Mouse (Mus musculus) heart, postnatal 0 days (tissue): ENCODE data around the gene Ube2l6. TPM values are rescaled to one million over a fixed set of nuclear protein-coding genes. Genes with fewer than 3 reads are reported as not detected.

Experiments used
- ATAC-seq: fragments of 200-750 bp; cut with Nextera tagmentation; 2 replicates; pipeline ENCODE4 v1.8.0; 2017; ENCODE audit warnings: low read depth, moderate number of reproducible peaks, moderate library complexity; ENCODE audit not compliant: insufficient read depth
- DNase-seq: peaks from one replicate; pipeline ENCODE4 v3.0.0-alpha.2; 2016; ENCODE audit warnings: low spot score
- H3K27ac ChIP-seq: fragments of 300-500 bp; sonication (generic); 2 replicates; pipeline ENCODE4 v1.5.1; 2014; ENCODE audit warnings: low read depth, mild to moderate bottlenecking
- H3K27me3 ChIP-seq: fragments of 300-500 bp; sonication (generic); 2 replicates; pipeline ENCODE4 v1.6.1; 2014; ENCODE audit warnings: low read length, mixed read lengths; ENCODE audit not compliant: control insufficient read depth, insufficient read depth
- H3K36me3 ChIP-seq: fragments of 300-500 bp; sonication (generic); replicated peaks from 2 replicates; pipeline ENCODE4 v1.6.1; 2014; ENCODE audit warnings: low read length, mixed read lengths; ENCODE audit not compliant: control insufficient read depth, insufficient read depth
- H3K4me1 ChIP-seq: fragments of 300-500 bp; sonication (generic); 2 replicates; pipeline ENCODE4 v1.6.1; 2014; ENCODE audit warnings: antibody characterized with exemption; ENCODE audit not compliant: control insufficient read depth, insufficient read depth
- H3K4me2 ChIP-seq: fragments of 300-500 bp; sonication (generic); 2 replicates; pipeline ENCODE4 v1.6.1; 2014; ENCODE audit warnings: low read depth, mild to moderate bottlenecking, low read length, moderate library complexity
- H3K4me3 ChIP-seq: fragments of 300-500 bp; sonication (generic); 2 replicates; pipeline ENCODE4 v1.5.1; 2014; ENCODE audit warnings: low read depth, low read length
- H3K9ac ChIP-seq: fragments of 300-500 bp; sonication (generic); replicated peaks from 2 replicates; pipeline ENCODE4 v1.6.1; 2014; ENCODE audit warnings: low read depth, low read length, mixed read lengths
- H3K9me3 ChIP-seq: fragments of 300-500 bp; sonication (generic); replicated peaks from 2 replicates; pipeline ENCODE4 v1.6.1; 2016; ENCODE audit warnings: low read length; ENCODE audit not compliant: control insufficient read depth
- CTCF ChIP-seq: IDR thresholded peaks from 2 replicates; pipeline ENCODE4 v1.5.1; 2016; ENCODE audit warnings: antibody characterized with exemption, control low read depth, low read depth
- EP300 ChIP-seq: IDR thresholded peaks from 2 replicates; pipeline ENCODE4 v1.6.1; 2016; ENCODE audit warnings: antibody characterized with exemption, low read depth
- WGBS: fragments of 180-500 bp; shearing (Covaris S2); extraction: QIAGEN DNeasy Blood & Tissue Kit; methylation state at CpG from one replicate; pipeline ENCODE4 v1.1.7; 2014; 5-methylcytosine and 5-hydroxymethylcytosine counted together
- polyA plus RNA-seq: library from polyadenylated mRNA; unstranded; fragments of >200 nt; fragmentation: Nextera tagmentation; extraction: Ambion mirVana; gene quantifications from 2 replicates; pipeline ENCODE4 v1.2.1, GENCODE M21; 2015
- total RNA-seq: library from RNA; depleted of rRNA; stranded (reverse); fragments of >200 nt; gene quantifications from 2 replicates; pipeline ENCODE4 v1.2.3, GENCODE M21; 2014; ENCODE audit warnings: low replicate concordance

Ube2l6 gene
- total and polyA plus RNA-seq, 2 experiments from 2014 or later = 36.9 to 40.0 TPM

GRCm38 (mm10) chr2:84803963-84804362, 5.3 kb downstream of the Ube2l6 start:
- 90% methylated on average over 7 of the region's 7 CpGs for WGBS
- Histone ChIP-seq H3K27ac (no peak overlapping the region), H3K4me1 (no peaks in the 10 kb centered on the region), H3K4me2 (no peak overlapping the region), H3K9me3 (no peaks in the 10 kb centered on the region), H3K4me3 (no peak overlapping the region), H3K27me3 (no peaks in the 10 kb centered on the region), H3K9ac (no peak overlapping the region), H3K36me3 (0 out of 2 replicates have a peak, but pooled peaks cover 16% of the 10 kb centered on the region)
- no peak for ATAC-seq
- TF ChIP-seq EP300 = no peak
- no peak for TF ChIP-seq CTCF
- no peak for DNase-seq

GRCm38 (mm10) chr2:84806546-84806945, 7.9 kb downstream of the Ube2l6 start:
- H3K4me3 ChIP-seq = no peak overlapping the region
- H3K27me3 ChIP-seq = no peaks in the 10 kb centered on the region
- DNase-seq (no peak), ATAC-seq (no peak)
- H3K27ac ChIP-seq = no peak overlapping the region
- H3K9ac ChIP-seq = no peak overlapping the region
- H3K9me3 ChIP-seq = no peaks in the 10 kb centered on the region
- H3K36me3 ChIP-seq = 0 out of 2 replicates have a peak, but pooled peaks cover 16% of the 10 kb centered on the region
- no peak overlapping the region for H3K4me2 ChIP-seq
- peaks cover 5% of the 10 kb centered on the region; the same call in 1 of the 2 replicates for H3K4me1 ChIP-seq
- 50% methylated on average over 5 of the region's 5 CpGs for WGBS
- no peak for TF ChIP-seq CTCF
- no peak for TF ChIP-seq EP300

- no peaks in the 10 kb centered on the region for H3K27me3 ChIP-seq
- no peak for TF ChIP-seq EP300
- no peak for TF ChIP-seq CTCF
- H3K27ac ChIP-seq = no peak overlapping the region
- H3K4me2 ChIP-seq = no peak overlapping the region
- H3K4me1 ChIP-seq = peaks cover 5% of the 10 kb centered on the region; the same call in 1 of the 2 replicates
- 0 out of 2 replicates have a peak, but pooled peaks cover 10% of the 10 kb centered on the region for H3K36me3 ChIP-seq
- no peaks in the 10 kb centered on the region for H3K9me3 ChIP-seq
- ATAC-seq (no peak), DNase-seq (no peak)
- no peak overlapping the region for H3K9ac ChIP-seq
- no peak overlapping the region for H3K4me3 ChIP-seq
These were observed 10.7 kb downstream of the Ube2l6 start for GRCm38 (mm10) chr2:84809330-84809729.

GRCm38 (mm10) chr2:84810526-84810885, 11.9 kb downstream of the Ube2l6 start:
- Histone ChIP-seq H3K27me3 (no peaks in the 10 kb centered on the region), H3K27ac (peak overlapping the region; percentile 56), H3K9ac (peak overlapping the region; percentile 16; the same call in 1 of the 2 replicates), H3K9me3 (no peaks in the 10 kb centered on the region), H3K4me3 (no peak overlapping the region; the same call in 1 of the 2 replicates), H3K36me3 (0 out of 2 replicates have a peak, but pooled peaks cover 5% of the 10 kb centered on the region), H3K4me1 (peaks cover 5% of the 10 kb centered on the region; the same call in 1 of the 2 replicates), H3K4me2 (peak overlapping the region; percentile 62)
- DNase-seq = no peak
- 59% methylated on average over 6 of the region's 6 CpGs for WGBS
- TF ChIP-seq CTCF (no peak), EP300 (no peak)
- peak; percentile 18 for ATAC-seq

GRCm38 (mm10) chr2:84810886-84811577, 12.4 kb downstream of the Ube2l6 start:
- ATAC-seq = peak; percentile 80
- peak; percentile 81 for TF ChIP-seq CTCF
- no peak for TF ChIP-seq EP300

More at GRCm38 (mm10) chr2:84810886-84811577, 12.4 kb downstream of the Ube2l6 start:
- Histone ChIP-seq H3K9me3 (no peaks in the 10 kb centered on the region), H3K4me1 (peaks cover 5% of the 10 kb centered on the region; the same call in 1 of the 2 replicates), H3K9ac (peak overlapping the region; percentile 16; the same call in 1 of the 2 replicates), H3K27ac (peak overlapping the region; percentile 56), H3K4me3 (peak overlapping the region; percentile 41), H3K36me3 (0 out of 2 replicates have a peak, but pooled peaks cover 5% of the 10 kb centered on the region), H3K4me2 (peak overlapping the region; percentile 62), H3K27me3 (no peaks in the 10 kb centered on the region)
- DNase-seq = peak; percentile 91
- 14% methylated on average over 26 of the region's 26 CpGs for WGBS
